Mouse (Mus musculus): ENCODE measurements at regions not wholly inside any gene's neighbourhood (a gene's known extent, or its start where the extent isn't known, plus 50 kb on each side); places are given as distances from the start of the nearest gene placed in this dataset.

DNA sequence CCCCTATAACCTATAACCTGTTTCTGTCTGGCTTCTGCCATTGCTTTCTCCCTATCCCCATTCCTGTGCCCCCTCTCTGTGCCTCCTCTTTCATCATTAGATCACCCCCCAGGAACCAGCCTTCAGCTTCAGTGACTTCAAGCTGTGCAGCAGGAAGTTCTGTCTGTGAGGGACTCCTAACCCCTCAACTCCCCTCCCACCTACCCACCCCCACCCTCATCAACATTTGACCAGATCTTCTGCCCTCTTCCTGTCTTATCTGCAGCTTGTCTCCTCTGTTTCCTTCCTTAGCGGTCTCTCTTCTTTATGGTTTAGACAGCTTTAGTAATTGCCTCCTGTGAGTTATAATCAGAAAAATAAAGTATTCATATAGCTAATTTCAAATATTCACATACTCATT lies 266.6 kb upstream of the Gm765 start:
- Histone ChIP-seq H3K4me3 (ENCODE audit: control insufficient read depth, insufficient read depth, low read length) (no peak overlapping the region), H3K36me3 (ENCODE audit: control insufficient read depth, insufficient read depth, low read length) (no peaks in the 10 kb centered on the region), H3K27me3 (ENCODE audit: control insufficient read depth, insufficient read depth, low read length) (no peaks in the 10 kb centered on the region), H3K27ac (ENCODE audit: control insufficient read depth, insufficient read depth, low read length) (no peak overlapping the region), H3K4me1 (replicated peaks; ENCODE audit: control insufficient read depth, insufficient read depth, low read length) (peaks cover 3% of the 10 kb centered on the region; the same call in 1 of the 2 replicates)
- no peak for DNase-seq
- TF ChIP-seq POLR2A (IDR thresholded peaks at IDR 0.05; ENCODE audit: control insufficient read depth, extremely low read depth, insufficient read depth, low read length, poor library complexity) (no peak), CTCF (IDR thresholded peaks at IDR 0.05; ENCODE audit: borderline replicate concordance, control insufficient read depth, extremely low read depth, insufficient read depth, low read length, poor library complexity) (no peak)
- WGBS = 5% methylated on average over 1 of the region's 1 CpGs

- Histone ChIP-seq H3K27ac (ENCODE audit: control insufficient read depth, insufficient read depth, low read length) (no peak overlapping the region), H3K27me3 (ENCODE audit: control insufficient read depth, insufficient read depth, low read length) (no peaks in the 10 kb centered on the region), H3K4me1 (replicated peaks; ENCODE audit: control insufficient read depth, insufficient read depth, low read length) (peaks cover 3% of the 10 kb centered on the region; the same call in 1 of the 2 replicates), H3K4me3 (ENCODE audit: control insufficient read depth, insufficient read depth, low read length) (no peak overlapping the region), H3K36me3 (ENCODE audit: control insufficient read depth, insufficient read depth, low read length) (no peaks in the 10 kb centered on the region)
- no peak for DNase-seq
- TF ChIP-seq POLR2A (IDR thresholded peaks at IDR 0.05; ENCODE audit: control insufficient read depth, extremely low read depth, insufficient read depth, low read length, poor library complexity) (no peak), CTCF (IDR thresholded peaks at IDR 0.05; ENCODE audit: borderline replicate concordance, control insufficient read depth, extremely low read depth, insufficient read depth, low read length, poor library complexity) (no peak)
- WGBS = 1% methylated on average over 3 of the region's 3 CpGs
These were observed 264.1 kb upstream of the Gm765 start for GRCm38 (mm10) chr6:98606680-98607079.

DNA sequence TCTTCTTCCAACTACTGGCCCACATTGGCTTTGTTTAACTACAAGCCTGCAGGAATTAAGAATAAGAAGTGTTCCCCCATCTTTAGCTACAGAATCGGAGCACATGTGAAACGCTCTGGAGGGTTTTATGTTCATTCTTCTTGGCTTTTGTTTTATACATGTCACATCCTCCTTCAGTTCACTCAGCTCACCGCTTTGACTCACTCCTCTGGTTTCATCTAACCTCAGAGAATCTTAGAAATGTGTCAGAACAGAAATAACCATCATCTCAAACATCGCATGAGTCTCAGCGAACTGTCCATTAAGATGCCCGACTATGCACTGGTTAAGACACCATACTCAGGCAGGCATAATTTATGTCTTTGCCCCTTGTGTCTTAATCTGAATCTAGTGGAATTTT lies 255.1 kb upstream of the Gm765 start:
- Histone ChIP-seq H3K27ac (ENCODE audit: control insufficient read depth, insufficient read depth, low read length) (no peak overlapping the region), H3K4me1 (replicated peaks; ENCODE audit: control insufficient read depth, insufficient read depth, low read length) (no peaks in the 10 kb centered on the region), H3K27me3 (ENCODE audit: control insufficient read depth, insufficient read depth, low read length) (no peaks in the 10 kb centered on the region), H3K4me3 (ENCODE audit: control insufficient read depth, insufficient read depth, low read length) (no peak overlapping the region), H3K36me3 (ENCODE audit: control insufficient read depth, insufficient read depth, low read length) (no peaks in the 10 kb centered on the region)
- no peak for DNase-seq
- WGBS = 92% methylated on average over 6 of the region's 6 CpGs
- TF ChIP-seq POLR2A (IDR thresholded peaks at IDR 0.05; ENCODE audit: control insufficient read depth, extremely low read depth, insufficient read depth, low read length, poor library complexity) (no peak), CTCF (IDR thresholded peaks at IDR 0.05; ENCODE audit: borderline replicate concordance, control insufficient read depth, extremely low read depth, insufficient read depth, low read length, poor library complexity) (no peak)

DNA sequence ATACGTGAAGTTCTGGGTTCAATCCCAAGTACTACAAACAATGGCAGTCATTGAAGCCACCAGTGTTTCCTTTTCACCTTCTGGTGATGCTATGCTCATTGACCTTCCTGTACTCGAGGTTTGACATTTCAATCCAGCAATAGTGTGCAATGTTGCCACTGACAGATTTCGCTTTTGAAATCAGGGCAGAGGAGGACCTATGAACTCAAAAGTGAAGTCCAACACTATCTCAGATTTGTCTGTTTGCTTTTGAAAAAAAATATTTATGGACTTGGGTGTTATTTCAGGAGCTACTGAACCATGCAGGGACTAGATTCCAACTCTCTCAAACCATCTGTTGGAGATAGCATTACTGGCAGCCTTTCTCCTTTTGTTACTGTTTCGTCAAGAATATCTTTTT lies 248.4 kb upstream of the Gm765 start:
- H3K27ac ChIP-seq (ENCODE audit: control insufficient read depth, insufficient read depth, low read length) = no peak overlapping the region
- no peaks in the 10 kb centered on the region for H3K27me3 ChIP-seq (ENCODE audit: control insufficient read depth, insufficient read depth, low read length)
- H3K4me3 ChIP-seq (ENCODE audit: control insufficient read depth, insufficient read depth, low read length) = no peak overlapping the region
- DNase-seq = no peak
- 84% methylated on average over 4 of the region's 4 CpGs for whole genome bisulfite sequencing
- no peaks in the 10 kb centered on the region for H3K36me3 ChIP-seq (ENCODE audit: control insufficient read depth, insufficient read depth, low read length)
- TF ChIP-seq CTCF (IDR thresholded peaks at IDR 0.05; ENCODE audit: borderline replicate concordance, control insufficient read depth, extremely low read depth, insufficient read depth, low read length, poor library complexity) (no peak), POLR2A (IDR thresholded peaks at IDR 0.05; ENCODE audit: control insufficient read depth, extremely low read depth, insufficient read depth, low read length, poor library complexity) (no peak)
- H3K4me1 ChIP-seq (replicated peaks; ENCODE audit: control insufficient read depth, insufficient read depth, low read length) = no peaks in the 10 kb centered on the region

DNA sequence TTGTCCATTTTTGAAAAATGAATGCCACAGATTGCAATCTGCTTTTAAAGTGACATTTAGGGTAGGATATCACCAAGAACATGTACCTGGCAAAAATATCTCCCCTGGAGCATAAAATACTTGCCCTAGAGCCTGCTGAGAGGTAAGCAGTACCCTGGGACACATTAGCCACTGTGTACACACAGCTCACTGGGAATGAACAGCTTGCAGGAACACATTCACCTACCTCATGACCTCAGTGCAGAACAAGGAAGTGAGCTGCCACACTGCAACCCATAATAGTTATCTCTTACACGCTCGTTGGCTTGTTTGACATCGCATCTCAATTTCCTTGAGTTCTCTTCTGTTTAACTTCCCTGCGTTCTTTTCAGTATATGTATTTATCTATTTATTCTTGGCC lies 246.4 kb upstream of the Gm765 start:
- Histone ChIP-seq H3K27me3 (ENCODE audit: control insufficient read depth, insufficient read depth, low read length) (no peaks in the 10 kb centered on the region), H3K27ac (ENCODE audit: control insufficient read depth, insufficient read depth, low read length) (no peak overlapping the region), H3K4me1 (replicated peaks; ENCODE audit: control insufficient read depth, insufficient read depth, low read length) (no peaks in the 10 kb centered on the region), H3K36me3 (ENCODE audit: control insufficient read depth, insufficient read depth, low read length) (no peaks in the 10 kb centered on the region), H3K4me3 (ENCODE audit: control insufficient read depth, insufficient read depth, low read length) (no peak overlapping the region)
- TF ChIP-seq POLR2A (IDR thresholded peaks at IDR 0.05; ENCODE audit: control insufficient read depth, extremely low read depth, insufficient read depth, low read length, poor library complexity) (no peak), CTCF (IDR thresholded peaks at IDR 0.05; ENCODE audit: borderline replicate concordance, control insufficient read depth, extremely low read depth, insufficient read depth, low read length, poor library complexity) (no peak)
- 87% methylated on average over 4 of the region's 4 CpGs for WGBS
- DNase-seq = no peak

DNA sequence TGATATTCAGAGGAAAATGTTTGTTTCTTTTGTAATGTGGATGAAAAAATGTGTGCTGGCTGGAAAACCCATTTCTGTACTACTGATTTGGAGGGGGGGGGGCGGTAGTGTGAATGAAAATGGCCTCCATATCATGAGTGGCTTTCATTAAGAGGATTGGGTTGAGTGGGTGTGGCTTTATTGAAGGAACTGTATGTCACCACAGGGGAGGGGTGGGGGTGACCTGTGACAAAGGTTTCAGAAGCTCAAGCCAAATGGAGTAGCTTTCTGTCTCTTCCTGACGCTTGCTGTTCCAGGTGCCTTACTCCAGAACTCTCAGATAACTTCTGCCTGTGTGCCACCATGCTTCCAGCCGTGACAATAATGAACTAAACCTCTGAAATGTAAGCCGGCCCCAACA lies 242.0 kb upstream of the Gm765 start:
- Histone ChIP-seq H3K27ac (ENCODE audit: control insufficient read depth, insufficient read depth, low read length) (no peak overlapping the region), H3K4me3 (ENCODE audit: control insufficient read depth, insufficient read depth, low read length) (no peak overlapping the region), H3K4me1 (replicated peaks; ENCODE audit: control insufficient read depth, insufficient read depth, low read length) (no peaks in the 10 kb centered on the region), H3K27me3 (ENCODE audit: control insufficient read depth, insufficient read depth, low read length) (no peaks in the 10 kb centered on the region), H3K36me3 (ENCODE audit: control insufficient read depth, insufficient read depth, low read length) (no peaks in the 10 kb centered on the region)
- WGBS = 94% methylated on average over 4 of the region's 4 CpGs
- TF ChIP-seq POLR2A (IDR thresholded peaks at IDR 0.05; ENCODE audit: control insufficient read depth, extremely low read depth, insufficient read depth, low read length, poor library complexity) (no peak), CTCF (IDR thresholded peaks at IDR 0.05; ENCODE audit: borderline replicate concordance, control insufficient read depth, extremely low read depth, insufficient read depth, low read length, poor library complexity) (no peak)
- no peak for DNase-seq

- Histone ChIP-seq H3K4me3 (ENCODE audit: control insufficient read depth, insufficient read depth, low read length) (no peak overlapping the region), H3K4me1 (replicated peaks; ENCODE audit: control insufficient read depth, insufficient read depth, low read length) (no peaks in the 10 kb centered on the region), H3K27ac (ENCODE audit: control insufficient read depth, insufficient read depth, low read length) (no peak overlapping the region), H3K27me3 (ENCODE audit: control insufficient read depth, insufficient read depth, low read length) (no peaks in the 10 kb centered on the region), H3K36me3 (ENCODE audit: control insufficient read depth, insufficient read depth, low read length) (no peaks in the 10 kb centered on the region)
- no peak for DNase-seq
- WGBS = 97% methylated on average over 2 of the region's 2 CpGs
- TF ChIP-seq POLR2A (IDR thresholded peaks at IDR 0.05; ENCODE audit: control insufficient read depth, extremely low read depth, insufficient read depth, low read length, poor library complexity) (no peak), CTCF (IDR thresholded peaks at IDR 0.05; ENCODE audit: borderline replicate concordance, control insufficient read depth, extremely low read depth, insufficient read depth, low read length, poor library complexity) (no peak)
These were observed 240.3 kb upstream of the Gm765 start for GRCm38 (mm10) chr6:98582826-98583225.

All from thymus, adult 2 months (tissue).